Mouse (Mus musculus) CH12.LX (cell line): Measurements from ENCODE around the gene Neurl1b. TPM values are rescaled to one million over a fixed set of nuclear protein-coding genes. Genes with fewer than 3 reads are reported as not detected.
A peak's percentile ranks its signal among the peaks of the same experiment; 100 is the strongest.

ENCODE experiments used
- DNase-seq: peaks from one replicate; pipeline ENCODE4 v3.0.0-alpha.2; 2013; ENCODE audit errors: extremely low read depth
- H3K27ac ChIP-seq: 2 replicates; pipeline ENCODE4 v1.5.1; 2012; ENCODE audit warnings: low read depth, mild to moderate bottlenecking, control low read depth, moderate library complexity; ENCODE audit not compliant: insufficient read depth
- H3K27me3 ChIP-seq: replicated peaks from 2 replicates; pipeline ENCODE3; 2012; ENCODE audit warnings: inconsistent platforms
- H3K36me3 ChIP-seq, 2 experiments: replicated peaks in 1 of 2; 2 replicates each; pipeline versions ENCODE3 to v1.6.1; 2012; ENCODE audit warnings: inconsistent platforms in 1 of 2, low read length in 1 of 2, mild to moderate bottlenecking in 1 of 2, mixed read lengths in 1 of 2, moderate library complexity in 1 of 2; ENCODE audit not compliant: control insufficient read depth in 1 of 2, insufficient read depth in 1 of 2
- H3K4me1 ChIP-seq, 2 experiments: 2 replicates each; pipeline ENCODE4 v1.6.1; 2012; ENCODE audit warnings: inconsistent platforms in 1 of 2, moderate library complexity in 1 of 2; ENCODE audit not compliant: insufficient read depth in 2 of 2, control insufficient read depth in 1 of 2
- H3K4me2 ChIP-seq: 2 replicates; pipeline ENCODE4 v1.6.1; 2012; ENCODE audit warnings: low read depth, mild to moderate bottlenecking, control low read depth; ENCODE audit not compliant: poor library complexity, insufficient read depth, severe bottlenecking
- H3K4me3 ChIP-seq, 3 experiments: fragments of 150-350 bp in 1 of 3; sonication (generic) in 1 of 3; replicated peaks in 1 of 3; 2 replicates each; pipeline versions ENCODE3 to v1.5.1; 2011 to 2012; ENCODE audit warnings: low read depth in 2 of 3, low read length in 2 of 3, mild to moderate bottlenecking in 2 of 3, moderate library complexity in 2 of 3, control low read depth in 1 of 3, improper control_type of control experiment in 1 of 3, inconsistent platforms in 1 of 3, mixed read lengths in 1 of 3; ENCODE audit not compliant: poor library complexity in 1 of 3
- H3K79me2 ChIP-seq: replicated peaks from 2 replicates; pipeline ENCODE4 v1.6.1; 2012; ENCODE audit warnings: mild to moderate bottlenecking, moderate library complexity; ENCODE audit not compliant: control insufficient read depth, poor library complexity, insufficient read depth, severe bottlenecking; ENCODE audit errors: extremely low read depth
- H3K9ac ChIP-seq: 2 replicates; pipeline ENCODE4 v1.6.1; 2012; ENCODE audit warnings: low read depth, mild to moderate bottlenecking, control low read depth, moderate library complexity; ENCODE audit not compliant: insufficient read depth
- H3K9me3 ChIP-seq: replicated peaks from 2 replicates; pipeline ENCODE3; 2012; ENCODE audit warnings: low read length, inconsistent platforms, mixed read lengths
- CTCF ChIP-seq, 2 experiments: IDR thresholded peaks in 1 of 2; conservative IDR thresholded peaks in 1 of 2; 2 replicates each; pipeline ENCODE4 v1.5.1; 2011 to 2012; ENCODE audit warnings: low read depth in 2 of 2, low read length in 2 of 2, improper control_type of control experiment in 1 of 2, inconsistent platforms in 1 of 2, mild to moderate bottlenecking in 1 of 2, moderate library complexity in 1 of 2
- E2F4 ChIP-seq: IDR thresholded peaks from 2 replicates; pipeline ENCODE4 v1.6.1; 2011; ENCODE audit warnings: low read depth, low read length, improper control_type of control experiment; ENCODE audit not compliant: insufficient replicate concordance
- ETS1 ChIP-seq: conservative IDR thresholded peaks from 2 replicates; pipeline ENCODE4 v1.6.1; 2012; ENCODE audit warnings: low read depth, mild to moderate bottlenecking, inconsistent platforms, low read length, improper control_type of control experiment, moderate library complexity
- HCFC1 ChIP-seq: IDR thresholded peaks from 2 replicates; pipeline ENCODE4 v1.6.1; 2012; ENCODE audit warnings: low read depth, mild to moderate bottlenecking, inconsistent platforms, low read length, improper control_type of control experiment
- KAT2A ChIP-seq: IDR thresholded peaks from 2 replicates; pipeline ENCODE4 v1.6.1; 2012; ENCODE audit warnings: low read length, improper control_type of control experiment, inconsistent platforms; ENCODE audit not compliant: insufficient replicate concordance
- MAFK ChIP-seq: IDR thresholded peaks from 2 replicates; pipeline ENCODE4 v1.6.1; 2011; ENCODE audit warnings: low read length, improper control_type of control experiment; ENCODE audit not compliant: insufficient replicate concordance
- MYC ChIP-seq: IDR thresholded peaks from 2 replicates; pipeline ENCODE4 v1.6.1; 2011; ENCODE audit warnings: low read depth, mild to moderate bottlenecking, improper control_type of control experiment, low read length
- NELFE ChIP-seq: IDR thresholded peaks from 2 replicates; pipeline ENCODE4 v1.6.1; 2011; ENCODE audit warnings: low read depth, low read length, improper control_type of control experiment
- PAX5 ChIP-seq: IDR thresholded peaks from 2 replicates; pipeline ENCODE4 v1.6.1; 2012; ENCODE audit warnings: low read length, inconsistent platforms, mixed read lengths
- POLR2A ChIP-seq: IDR thresholded peaks from 2 replicates; pipeline ENCODE4 v1.6.1; 2011; ENCODE audit warnings: low read depth, mild to moderate bottlenecking, improper control_type of control experiment, low read length
- POLR2AphosphoS2 ChIP-seq: IDR thresholded peaks from 2 replicates; pipeline ENCODE4 v1.6.1; 2011; ENCODE audit warnings: low read depth, low read length, improper control_type of control experiment
- RAD21 ChIP-seq: IDR thresholded peaks from 2 replicates; pipeline ENCODE4 v1.6.1; 2011; ENCODE audit warnings: low read depth, mild to moderate bottlenecking, low read length, improper control_type of control experiment, moderate library complexity
- SMC3 ChIP-seq: IDR thresholded peaks from 2 replicates; pipeline ENCODE4 v1.6.1; 2011; ENCODE audit warnings: low read depth, low read length, improper control_type of control experiment
- TBP ChIP-seq: conservative IDR thresholded peaks from 2 replicates; pipeline ENCODE4 v1.6.1; 2011; ENCODE audit warnings: low read depth, low read length, improper control_type of control experiment
- TCF12 ChIP-seq: IDR thresholded peaks from 2 replicates; pipeline ENCODE4 v1.6.1; 2014; ENCODE audit warnings: low read depth, mild to moderate bottlenecking, inconsistent platforms, low read length, improper control_type of control experiment
- ZC3H11A ChIP-seq: IDR thresholded peaks from 2 replicates; pipeline ENCODE4 v1.6.1; 2012; ENCODE audit warnings: low read depth, mild to moderate bottlenecking, inconsistent platforms, low read length, improper control_type of control experiment
- ZKSCAN1 ChIP-seq: IDR thresholded peaks from 2 replicates; pipeline ENCODE4 v1.6.1; 2012; ENCODE audit warnings: low read depth, inconsistent platforms, low read length, improper control_type of control experiment, borderline replicate concordance
- ZMIZ1 ChIP-seq: IDR thresholded peaks from 2 replicates; pipeline ENCODE4 v1.6.1; 2012; ENCODE audit warnings: low read depth, mild to moderate bottlenecking, inconsistent platforms, low read length, improper control_type of control experiment
- ZNF384 ChIP-seq: IDR thresholded peaks from 2 replicates; pipeline ENCODE4 v1.6.1; 2012; ENCODE audit warnings: low read depth, low read length, improper control_type of control experiment, inconsistent platforms
- dilution Hi-C: fragments of 300-500 bp; cut with MboI; formaldehyde crosslinking; loops from 2 replicates; pipeline ENCODE4 v1.14.3; 2020; ENCODE audit warnings: low sequenced_read_pairs; ENCODE audit not compliant: extremely low pct_unique_long_range_greater_than_20kb, extremely low pct_ligation_motif_present
- in situ Hi-C: fragments of 300-500 bp; cut with MboI; formaldehyde crosslinking; loops from 3 replicates; pipeline ENCODE4 v1.14.3; 2019; ENCODE audit warnings: low sequenced_read_pairs, low pct_ligation_motif_present, low pct_unique_long_range_greater_than_20kb, mixed read lengths
- polyA plus RNA-seq: library from polyadenylated mRNA; unstranded; fragments of >175 nt; gene quantifications from 2 replicates; pipeline ENCODE4 v1.2.1, GENCODE M21; 2012; ENCODE audit warnings: low read depth; ENCODE audit not compliant: insufficient read length
- total RNA-seq, 2 experiments: library from RNA; depleted of rRNA; stranded (reverse); fragments of 300-350 nt in 1 of 2; fragments of >200 nt in 1 of 2; gene quantifications; 2 replicates each; pipeline ENCODE4 v1.2.3; 2012 to 2014

The Neurl1b gene
- total and polyA plus RNA-seq, 3 experiments: 0.25 TPM; not detected in 2

- dilution Hi-C loops: no loop called here
- TF ChIP-seq E2F4: no peak
- TF ChIP-seq, all 38 proteins: peak for 0
- in situ Hi-C loops: no loop called here
- Histone ChIP-seq H3K36me3 (no peaks in the 10 kb centered on the region), H3K4me1 (0 out of 4 replicates have a peak, but pooled peaks cover 0 to 2% of the 10 kb centered on the region in 2 experiments), H3K9me3 (no peaks in the 10 kb centered on the region), H3K4me2 (no peak overlapping the region), H3K79me2 (no peaks in the 10 kb centered on the region), H3K27me3 (peaks cover 94% of the 10 kb centered on the region), H3K27ac (no peak overlapping the region), H3K4me3 (no peak overlapping the region), H3K9ac (no peak overlapping the region)
- no peak for DNase-seq
These were observed 46.2 kb upstream of the Neurl1b start for GRCm38 (mm10) chr17:26368336-26368992.

- peak; percentile 18 for DNase-seq
These were observed 43.9 kb upstream of the Neurl1b start for GRCm38 (mm10) chr17:26370521-26371245.

GRCm38 (mm10) chr17:26371246-26371535 lies 43.4 kb upstream of the Neurl1b start:
- dilution Hi-C loops: no loop called here
- peaks cover 98% of the 10 kb centered on the region for H3K27me3 ChIP-seq

More at GRCm38 (mm10) chr17:26370521-26371245, 43.9 kb upstream of the Neurl1b start:
- no peak overlapping the region for H3K27ac ChIP-seq
- H3K4me3 ChIP-seq: no peak overlapping the region
- in situ Hi-C loops (no loop called here), dilution Hi-C loops (no loop called here)
- no peak overlapping the region for H3K9ac ChIP-seq
- no peaks in the 10 kb centered on the region for H3K79me2 ChIP-seq
- no peak for TF ChIP-seq TBP
- no peak for TF ChIP-seq POLR2A
- peak; percentile 40 to 68 for TF ChIP-seq CTCF (conservative IDR thresholded peaks at IDR 0.05 in 1 of 2, IDR thresholded peaks at IDR 0.05 in 1 of 2; ENCODE audit: low read depth in 2 of 2, low read length in 2 of 2)
- no peak for TF ChIP-seq MYC
- no peak for TF ChIP-seq KAT2A
- TF ChIP-seq TCF12: no peak
- TF ChIP-seq NELFE: no peak
- TF ChIP-seq E2F4: no peak
- TF ChIP-seq ZNF384: no peak
- no peak for TF ChIP-seq ZMIZ1
- TF ChIP-seq SMC3: peak; percentile 63
- no peak for TF ChIP-seq MAFK
- no peak for TF ChIP-seq PAX5
- no peak for TF ChIP-seq ETS1
- peak; percentile 47 for TF ChIP-seq RAD21
- TF ChIP-seq ZKSCAN1: peak; percentile 93
- H3K36me3 ChIP-seq: no peaks in the 10 kb centered on the region
- no peak overlapping the region for H3K4me2 ChIP-seq
- H3K27me3 ChIP-seq: peaks cover 99% of the 10 kb centered on the region
- H3K9me3 ChIP-seq: no peaks in the 10 kb centered on the region
- H3K4me1 ChIP-seq: 0 out of 4 replicates have a peak, but pooled peaks cover 0 to 2% of the 10 kb centered on the region in 2 experiments

More at GRCm38 (mm10) chr17:26371246-26371535, 43.4 kb upstream of the Neurl1b start:
- TF ChIP-seq HCFC1: no peak
- no peak for TF ChIP-seq ZKSCAN1
- TF ChIP-seq POLR2AphosphoS2: no peak
- TF ChIP-seq KAT2A: no peak
- no peak for TF ChIP-seq NELFE
- TF ChIP-seq RAD21: no peak
- TF ChIP-seq TCF12: no peak
- no peak for TF ChIP-seq ZC3H11A
- no peak overlapping the region for H3K9ac ChIP-seq
- H3K9me3 ChIP-seq: no peaks in the 10 kb centered on the region
- no peaks in the 10 kb centered on the region for H3K36me3 ChIP-seq
- no peak for DNase-seq
- H3K4me1 ChIP-seq: 0 out of 4 replicates have a peak, but pooled peaks cover 0 to 2% of the 10 kb centered on the region in 2 experiments
- H3K79me2 ChIP-seq: no peaks in the 10 kb centered on the region
- no peak overlapping the region for H3K4me2 ChIP-seq
- no peak overlapping the region for H3K4me3 ChIP-seq
- in situ Hi-C loops: no loop called here
- H3K27ac ChIP-seq: no peak overlapping the region
